22 mouse cellular contexts compared by ENCODE assay signal in genomic region chr2:164544454-164545097, GRCm38 (mm10). TPM values are rescaled to one million over a fixed set of nuclear protein-coding genes. Genes with fewer than 3 reads are reported as not detected.
DNase-seq lines count a peak whose midpoint lies in the region; ATAC-seq and TF ChIP-seq lines count a peak whose summit lies in the region.
"Had no signal": no experiment of that assay in that cellular context is flagged by ENCODE, and none has a peak within 500 bp of the region (broad histone marks: within the 10 kb centered on the region; RNA-seq: fewer than 3 reads in every experiment).

No protein-coding gene starts in this region.

- no peak overlapping the region for H3K27ac ChIP-seq in embryonic facial prominence, embryonic 14.5 days (replicated peaks; ENCODE audit: low read depth, low read length)
- H3K27ac ChIP-seq in embryonic facial prominence, embryonic 10.5 days (replicated peaks): no peak overlapping the region
- no peak overlapping the region for H3K27ac ChIP-seq in lung, postnatal 0 days (ENCODE audit: low read length)
- peak overlapping the region; percentile 0 for H3K27ac ChIP-seq in stomach, embryonic 16.5 days (ENCODE audit: low read length)
- H3K27ac ChIP-seq: forebrain, embryonic 15.5 days; hindbrain, embryonic 15.5 days; layer of hippocampus, adult 2 months; left cerebral cortex, adult 2 months; limb, embryonic 12.5 days; liver, embryonic 15.5 days; midbrain, embryonic 10.5 days had no signal

- H3K9me3 ChIP-seq in embryonic facial prominence, embryonic 14.5 days (ENCODE audit: control insufficient read depth, low read length): no peaks in the 10 kb centered on the region
- no peaks in the 10 kb centered on the region; the same call in 1 of the 2 replicates for H3K9me3 ChIP-seq in embryonic facial prominence, embryonic 10.5 days
- H3K9me3 ChIP-seq in lung, postnatal 0 days (ENCODE audit: low read length): no peaks in the 10 kb centered on the region
- H3K9me3 ChIP-seq in stomach, embryonic 16.5 days (replicated peaks; ENCODE audit: control insufficient read depth, low read length): no peaks in the 10 kb centered on the region
- H3K9me3 ChIP-seq: forebrain, embryonic 15.5 days; hindbrain, embryonic 15.5 days; limb, embryonic 12.5 days; liver, embryonic 15.5 days; midbrain, embryonic 10.5 days had no signal

- 38% methylated on average over 5 of the region's 5 CpGs for WGBS in embryonic facial prominence, embryonic 14.5 days
- 50% methylated on average over 5 of the region's 5 CpGs for WGBS in embryonic facial prominence, embryonic 10.5 days
- 32% methylated on average over 5 of the region's 5 CpGs for WGBS in lung, postnatal 0 days
- WGBS in stomach, embryonic 16.5 days: 32% methylated on average over 5 of the region's 5 CpGs

- no peak overlapping the region for H3K4me2 ChIP-seq in embryonic facial prominence, embryonic 14.5 days (ENCODE audit: low read depth, low read length)
- no peak overlapping the region for H3K4me2 ChIP-seq in lung, postnatal 0 days (replicated peaks; ENCODE audit: low read depth, low read length)
- no peak overlapping the region for H3K4me2 ChIP-seq in stomach, embryonic 16.5 days (ENCODE audit: low read depth, low read length)
- H3K4me2 ChIP-seq: forebrain, embryonic 15.5 days; hindbrain, embryonic 15.5 days; limb, embryonic 12.5 days; liver, embryonic 15.5 days had no signal

- no peak overlapping the region for H3K9ac ChIP-seq in embryonic facial prominence, embryonic 14.5 days (ENCODE audit: low read depth, low read length)
- H3K9ac ChIP-seq in lung, postnatal 0 days (replicated peaks; ENCODE audit: low read depth): no peak overlapping the region
- H3K9ac ChIP-seq in stomach, embryonic 16.5 days (ENCODE audit: low read length): no peak overlapping the region
- H3K9ac ChIP-seq: forebrain, embryonic 15.5 days; hindbrain, embryonic 15.5 days; limb, embryonic 12.5 days; liver, embryonic 15.5 days had no signal

- DNase-seq in embryonic facial prominence, embryonic 14.5 days (ENCODE audit: low spot score): no peak
- DNase-seq in embryonic facial prominence, embryonic 10.5 days (ENCODE audit: low spot score): no peak
- DNase-seq in lung, postnatal 0 days (ENCODE audit: low spot score): peak; percentile 16
- DNase-seq in lung, postnatal 25 days (ENCODE audit: low spot score): no peak
- no peak for DNase-seq in spleen, adult 12 weeks (ENCODE audit: low spot score)
- DNase-seq: adrenal gland, adult 2 months; cerebellum, adult 8-10 months; heart, adult 11 months had no signal

- H3K27me3 ChIP-seq in embryonic facial prominence, embryonic 14.5 days (replicated peaks; ENCODE audit: control insufficient read depth, insufficient read depth, low read length): no peaks in the 10 kb centered on the region
- H3K27me3 ChIP-seq in embryonic facial prominence, embryonic 10.5 days (replicated peaks; ENCODE audit: low read depth, poor library complexity, severe bottlenecking): peaks cover 3% of the 10 kb centered on the region; the same call in 1 of the 2 replicates
- no peaks in the 10 kb centered on the region for H3K27me3 ChIP-seq in lung, postnatal 0 days (replicated peaks; ENCODE audit: insufficient read depth, low read length)
- no peaks in the 10 kb centered on the region for H3K27me3 ChIP-seq in stomach, embryonic 16.5 days (ENCODE audit: control insufficient read depth, insufficient read depth, low read length)
- H3K27me3 ChIP-seq: forebrain, embryonic 15.5 days; hindbrain, embryonic 15.5 days; limb, embryonic 12.5 days had no signal

- H3K4me3 ChIP-seq in embryonic facial prominence, embryonic 14.5 days (ENCODE audit: low read depth, low read length): no peak overlapping the region
- H3K4me3 ChIP-seq in embryonic facial prominence, embryonic 10.5 days: no peak overlapping the region
- no peak overlapping the region for H3K4me3 ChIP-seq in lung, postnatal 0 days (ENCODE audit: low read depth, low read length)
- H3K4me3 ChIP-seq in stomach, embryonic 16.5 days (replicated peaks; ENCODE audit: low read length): no peak overlapping the region
- H3K4me3 ChIP-seq: forebrain, embryonic 15.5 days; hindbrain, embryonic 15.5 days; layer of hippocampus, adult 2 months; left cerebral cortex, adult 2 months; limb, embryonic 12.5 days; liver, embryonic 15.5 days; midbrain, embryonic 10.5 days had no signal

- no peak for TF ChIP-seq CTCF in lung, postnatal 0 days (IDR thresholded peaks at IDR 0.05)

- peak; percentile 44; the same call in 1 of the 2 replicates for ATAC-seq in embryonic facial prominence, embryonic 14.5 days (ENCODE audit: low read depth)
- ATAC-seq in lung, postnatal 0 days: no peak
- ATAC-seq in megakaryocyte, adult 5-6 weeks (ENCODE audit: poor library complexity, severe bottlenecking): peak; percentile 89
- ATAC-seq in stomach, embryonic 16.5 days (ENCODE audit: insufficient read depth, low FRiP score): 0 out of 2 replicates have a peak, but pooled peaks have one; percentile 14
- ATAC-seq in cerebellum, adult (ENCODE audit: insufficient number of reproducible peaks, low FRiP score, low TSS enrichment): no peak
- ATAC-seq: forebrain, embryonic 15.5 days had no signal

- H3K4me1 ChIP-seq in embryonic facial prominence, embryonic 14.5 days (ENCODE audit: control insufficient read depth, insufficient read depth, low read length): peaks cover 7% of the 10 kb centered on the region; the same call in 1 of the 2 replicates
- peaks cover 32% of the 10 kb centered on the region for H3K4me1 ChIP-seq in embryonic facial prominence, embryonic 10.5 days
- H3K4me1 ChIP-seq in lung, postnatal 0 days (ENCODE audit: insufficient read depth, low read depth, low read length): no peaks in the 10 kb centered on the region
- peaks cover 25% of the 10 kb centered on the region for H3K4me1 ChIP-seq in stomach, embryonic 16.5 days (ENCODE audit: control insufficient read depth, insufficient read depth, low read length)
- H3K4me1 ChIP-seq: forebrain, embryonic 15.5 days; hindbrain, embryonic 15.5 days; liver, embryonic 15.5 days had no signal

- H3K36me3 ChIP-seq in embryonic facial prominence, embryonic 14.5 days (ENCODE audit: control insufficient read depth, insufficient read depth, low read length): no peaks in the 10 kb centered on the region
- no peaks in the 10 kb centered on the region for H3K36me3 ChIP-seq in embryonic facial prominence, embryonic 10.5 days (replicated peaks)
- no peaks in the 10 kb centered on the region for H3K36me3 ChIP-seq in lung, postnatal 0 days (ENCODE audit: insufficient read depth, low read length)
- no peaks in the 10 kb centered on the region for H3K36me3 ChIP-seq in stomach, embryonic 16.5 days (ENCODE audit: control insufficient read depth, insufficient read depth, low read length)
- H3K36me3 ChIP-seq: forebrain, embryonic 15.5 days; hindbrain, embryonic 15.5 days; limb, embryonic 12.5 days; liver, embryonic 15.5 days; midbrain, embryonic 10.5 days had no signal

- no peak for TF ChIP-seq EP300 in lung, postnatal 0 days (IDR thresholded peaks at IDR 0.05)

RNA-seq across cellular contexts. Expression of gene Wfdc2, which starts 17.6 kb away (rescaled TPM):
- polyA plus RNA-seq in embryonic facial prominence, embryonic 14.5 days (2014; fragmentation: Nextera tagmentation; extraction: Ambion mirVana): 53.7 and 62.4 TPM in 2 replicates
- polyA plus RNA-seq in embryonic facial prominence, embryonic 10.5 days (2016; fragmentation: Nextera tagmentation; extraction: Ambion mirVana): 59.8 and 62.7 TPM in 2 replicates
- 1,345 and 1,354 TPM in 2 replicates for polyA plus RNA-seq in lung, postnatal 0 days (2015; fragmentation: Nextera tagmentation; extraction: Ambion mirVana)
- total RNA-seq in megakaryocyte, adult 5-6 weeks (2015): not detected in 2 replicates
- total RNA-seq in megakaryocyte, adult 5-6 weeks (2017): not detected in 2 replicates
- 155 and 197 TPM in 2 replicates for polyA plus RNA-seq in stomach, embryonic 16.5 days (2015; fragmentation: Nextera tagmentation; extraction: Ambion mirVana)
- total RNA-seq: adrenal gland, adult 2 months; gastrocnemius, adult 18-20 months; layer of hippocampus, adult 2 months had no signal

RNA-seq across cellular contexts. Expression of gene Spint3, which starts 28.7 kb away (rescaled TPM):
- polyA plus RNA-seq in embryonic facial prominence, embryonic 14.5 days (2014; fragmentation: Nextera tagmentation; extraction: Ambion mirVana): not detected in 2 replicates
- polyA plus RNA-seq in embryonic facial prominence, embryonic 10.5 days (2016; fragmentation: Nextera tagmentation; extraction: Ambion mirVana): not detected in 2 replicates
- polyA plus RNA-seq in lung, postnatal 0 days (2015; fragmentation: Nextera tagmentation; extraction: Ambion mirVana): not detected in 2 replicates
- not detected in 2 replicates for total RNA-seq in megakaryocyte, adult 5-6 weeks (2015)
- not detected in 2 replicates for total RNA-seq in megakaryocyte, adult 5-6 weeks (2017)
- polyA plus RNA-seq in stomach, embryonic 16.5 days (2015; fragmentation: Nextera tagmentation; extraction: Ambion mirVana): not detected in 2 replicates
- total RNA-seq: adrenal gland, adult 2 months; gastrocnemius, adult 18-20 months; layer of hippocampus, adult 2 months; left cerebral cortex, adult 2 months had no signal
- polyA plus RNA-seq: adrenal gland, adult 2 months; brain, embryonic 14.5 days; forebrain, embryonic 15.5 days; heart, postnatal 0 days; hindbrain, embryonic 15.5 days; limb, embryonic 12.5 days; liver, embryonic 15.5 days; midbrain, embryonic 10.5 days had no signal

RNA-seq across cellular contexts. Expression of gene Wfdc6a, which starts 40.7 kb away (rescaled TPM):
- polyA plus RNA-seq in embryonic facial prominence, embryonic 14.5 days (2014; fragmentation: Nextera tagmentation; extraction: Ambion mirVana): 0.51 TPM in 1 of 2 replicates, not detected in the other
- polyA plus RNA-seq in embryonic facial prominence, embryonic 10.5 days (2016; fragmentation: Nextera tagmentation; extraction: Ambion mirVana): not detected in 2 replicates
- 0.93 and 1.0 TPM in 2 replicates for polyA plus RNA-seq in lung, postnatal 0 days (2015; fragmentation: Nextera tagmentation; extraction: Ambion mirVana)
- not detected in 2 replicates for total RNA-seq in megakaryocyte, adult 5-6 weeks (2015)
- total RNA-seq in megakaryocyte, adult 5-6 weeks (2017): not detected in 2 replicates
- polyA plus RNA-seq in stomach, embryonic 16.5 days (2015; fragmentation: Nextera tagmentation; extraction: Ambion mirVana): 1.3 and 2.2 TPM in 2 replicates
- total RNA-seq: gastrocnemius, adult 18-20 months; layer of hippocampus, adult 2 months; left cerebral cortex, adult 2 months had no signal
- polyA plus RNA-seq: brain, embryonic 14.5 days; forebrain, embryonic 15.5 days; hindbrain, embryonic 15.5 days; limb, embryonic 12.5 days; liver, embryonic 15.5 days; midbrain, embryonic 10.5 days had no signal

RNA-seq across cellular contexts. Expression of gene Pigt, which starts 47.3 kb away (rescaled TPM):
- 72.9 and 76.9 TPM in 2 replicates for polyA plus RNA-seq in embryonic facial prominence, embryonic 14.5 days (2014; fragmentation: Nextera tagmentation; extraction: Ambion mirVana)
- 34.8 and 38.1 TPM in 2 replicates for polyA plus RNA-seq in embryonic facial prominence, embryonic 10.5 days (2016; fragmentation: Nextera tagmentation; extraction: Ambion mirVana)
- polyA plus RNA-seq in lung, postnatal 0 days (2015; fragmentation: Nextera tagmentation; extraction: Ambion mirVana): 45.5 and 54.8 TPM in 2 replicates
- 69.0 and 70.8 TPM in 2 replicates for total RNA-seq in megakaryocyte, adult 5-6 weeks (2015)
- total RNA-seq in megakaryocyte, adult 5-6 weeks (2017): 30.8 and 43.0 TPM in 2 replicates
- 69.6 and 72.9 TPM in 2 replicates for polyA plus RNA-seq in stomach, embryonic 16.5 days (2015; fragmentation: Nextera tagmentation; extraction: Ambion mirVana)

RNA-seq across cellular contexts. Expression of gene Eppin, which starts 48.8 kb away (rescaled TPM):
- polyA plus RNA-seq in embryonic facial prominence, embryonic 14.5 days (2014; fragmentation: Nextera tagmentation; extraction: Ambion mirVana): not detected in 2 replicates
- polyA plus RNA-seq in embryonic facial prominence, embryonic 10.5 days (2016; fragmentation: Nextera tagmentation; extraction: Ambion mirVana): not detected in 2 replicates
- polyA plus RNA-seq in lung, postnatal 0 days (2015; fragmentation: Nextera tagmentation; extraction: Ambion mirVana): not detected in 2 replicates
- total RNA-seq in megakaryocyte, adult 5-6 weeks (2015): not detected in 2 replicates
- not detected in 2 replicates for total RNA-seq in megakaryocyte, adult 5-6 weeks (2017)
- polyA plus RNA-seq in stomach, embryonic 16.5 days (2015; fragmentation: Nextera tagmentation; extraction: Ambion mirVana): not detected in 2 replicates
- total RNA-seq: adrenal gland, adult 2 months; gastrocnemius, adult 18-20 months; layer of hippocampus, adult 2 months; left cerebral cortex, adult 2 months had no signal
- polyA plus RNA-seq: adrenal gland, adult 2 months; brain, embryonic 14.5 days; forebrain, embryonic 15.5 days; heart, postnatal 0 days; hindbrain, embryonic 15.5 days; limb, embryonic 12.5 days; liver, embryonic 15.5 days; midbrain, embryonic 10.5 days; urinary bladder, adult 2 months had no signal

Comparison
In these comparisons a context has a peak if more than half of its experiments do, and no peak if none do; other contexts are left out.
1. ATAC-seq: peak in embryonic facial prominence, embryonic 14.5 days (single experiment), megakaryocyte, adult 5-6 weeks (single experiment) and stomach, embryonic 16.5 days (single experiment); none in lung, postnatal 0 days (single experiment) and cerebellum, adult (single experiment).